Mouse (Mus musculus) embryonic fibroblast, embryonic 13.5 days (primary cell): ENCODE results near the gene Fubp3. TPM values are rescaled to one million over a fixed set of nuclear protein-coding genes. Genes with fewer than 3 reads are reported as not detected.

Experiments used
- H3K27ac ChIP-seq: 2 replicates; pipeline ENCODE4 v1.5.1; 2012; ENCODE audit warnings: low read length, control low read depth, inconsistent platforms; ENCODE audit not compliant: insufficient read depth
- H3K4me1 ChIP-seq: 2 replicates; pipeline ENCODE4 v1.6.1; 2011; ENCODE audit warnings: low read length; ENCODE audit not compliant: control insufficient read depth, insufficient read depth
- H3K4me3 ChIP-seq: 2 replicates; pipeline ENCODE4 v1.5.1; 2011; ENCODE audit warnings: mild to moderate bottlenecking, control low read depth, low read length; ENCODE audit not compliant: insufficient read depth
- CTCF ChIP-seq: IDR thresholded peaks from 2 replicates; pipeline ENCODE4 v1.5.1; 2011; ENCODE audit warnings: mild to moderate bottlenecking, control low read depth, low read length, moderate library complexity, borderline replicate concordance; ENCODE audit not compliant: insufficient read depth
- POLR2A ChIP-seq: IDR thresholded peaks from 2 replicates; pipeline ENCODE4 v1.6.1; 2011; ENCODE audit warnings: low read depth, mild to moderate bottlenecking, control low read depth, low read length, moderate library complexity
- polyA plus RNA-seq: library from polyadenylated mRNA; stranded (reverse); fragments of >200 nt; gene quantifications from 2 replicates; pipeline ENCODE4 v1.2.4, GENCODE M21; 2011; ENCODE audit warnings: low read depth; ENCODE audit not compliant: missing spikeins, insufficient read length

Gene Fubp3
- polyA plus RNA-seq, 1 experiment: 83.4 TPM

GRCm38 (mm10) chr2:31663804-31664180 lies 91.3 kb downstream of the Fubp3 start:
- H3K4me1 ChIP-seq: no peaks in the 10 kb centered on the region
- H3K27ac ChIP-seq: no peak overlapping the region
- no peak overlapping the region for H3K4me3 ChIP-seq
- TF ChIP-seq POLR2A (no peak), CTCF (no peak)

Other genes starting within 250 kb of the Fubp3 start
- 212 and 308 TPM in 2 replicates for gene Ass1, start 102.4 kb upstream of the Fubp3 start, polyA plus RNA-seq
- not detected in 2 replicates for gene Prdm12, start 67.4 kb downstream of the Fubp3 start, polyA plus RNA-seq
- gene Exosc2, start 98.1 kb downstream of the Fubp3 start, polyA plus RNA-seq: 23.1 and 24.9 TPM in 2 replicates
- 58.9 and 61.6 TPM in 2 replicates for gene Abl1, start 115.7 kb downstream of the Fubp3 start, polyA plus RNA-seq
- not detected in 2 replicates for gene Qrfp, start 237.9 kb downstream of the Fubp3 start, polyA plus RNA-seq